Mouse (Mus musculus) kidney, postnatal 14 days (tissue): ENCODE results near the gene Itgb3.

Source experiments
- DNase-seq: peaks from one replicate; pipeline ENCODE4 v3.0.0; 2022; ENCODE audit warnings: mixed read lengths

Itgb3 gene

GRCm38 (mm10) chr11:104582630-104583364 is 25.0 kb upstream of the Itgb3 start:
- DNase-seq, result no peak

- no peak for DNase-seq
Observed at GRCm38 (mm10) chr11:104585495-104585894, 22.3 kb upstream of the Itgb3 start.

GRCm38 (mm10) chr11:104587904-104588303 is 19.9 kb upstream of the Itgb3 start:
- no peak for DNase-seq

- DNase-seq, result no peak
Observed at GRCm38 (mm10) chr11:104588513-104588912, 19.3 kb upstream of the Itgb3 start.

- no peak for DNase-seq
Observed at GRCm38 (mm10) chr11:104589570-104589969, 18.2 kb upstream of the Itgb3 start.

GRCm38 (mm10) chr11:104590148-104590547 is 17.7 kb upstream of the Itgb3 start:
- DNase-seq, result peak; percentile 87

GRCm38 (mm10) chr11:104592066-104592835 is 15.5 kb upstream of the Itgb3 start:
- DNase-seq, result peak; percentile 25

GRCm38 (mm10) chr11:104596365-104596764 is 11.4 kb upstream of the Itgb3 start:
- no peak for DNase-seq

GRCm38 (mm10) chr11:104599265-104599945 is 8.4 kb upstream of the Itgb3 start:
- DNase-seq, result peak; percentile 55

- DNase-seq, result no peak
Observed at GRCm38 (mm10) chr11:104600675-104601074, 7.1 kb upstream of the Itgb3 start.

- DNase-seq, result no peak
Observed at GRCm38 (mm10) chr11:104604192-104604591, 3.6 kb upstream of the Itgb3 start.

GRCm38 (mm10) chr11:104608249-104608920 is 585 bp downstream of the Itgb3 start:
- DNase-seq, result no peak

GRCm38 (mm10) chr11:104609033-104609684 is 1.4 kb downstream of the Itgb3 start:
- DNase-seq, result no peak

GRCm38 (mm10) chr11:104609733-104610132 is 1.9 kb downstream of the Itgb3 start:
- DNase-seq, result no peak

- peak; percentile 66 for DNase-seq
Observed at GRCm38 (mm10) chr11:104611579-104612151, 3.9 kb downstream of the Itgb3 start.

GRCm38 (mm10) chr11:104613551-104613950 is 5.8 kb downstream of the Itgb3 start:
- no peak for DNase-seq

GRCm38 (mm10) chr11:104614130-104614529 is 6.3 kb downstream of the Itgb3 start:
- DNase-seq, result no peak

GRCm38 (mm10) chr11:104616182-104616581 is 8.4 kb downstream of the Itgb3 start:
- no peak for DNase-seq

- DNase-seq, result no peak
Observed at GRCm38 (mm10) chr11:104618638-104619076, 10.9 kb downstream of the Itgb3 start.

GRCm38 (mm10) chr11:104619084-104620022 is 11.6 kb downstream of the Itgb3 start:
- no peak for DNase-seq
